Mouse (Mus musculus) MEL (cell line): ENCODE measurements around the gene Mon1b. TPM values are rescaled to one million over a fixed set of nuclear protein-coding genes. Genes with fewer than 3 reads are reported as not detected.

Source experiments
- DNase-seq: peaks from one replicate; pipeline ENCODE4 v3.0.0; 2011; ENCODE audit warnings: low read depth, low spot score
- H3K27ac ChIP-seq: 2 replicates; pipeline ENCODE4 v1.5.1; 2012; ENCODE audit warnings: low read depth, mild to moderate bottlenecking, control low read depth, low read length, moderate library complexity; ENCODE audit not compliant: control insufficient read depth
- H3K27me3 ChIP-seq, 2 experiments: fragments of 150-350 bp in 1 of 2; sonication (generic) in 1 of 2; 2 replicates each; pipeline ENCODE4 v1.6.1; 2012; ENCODE audit warnings: low read length in 2 of 2, mild to moderate bottlenecking in 2 of 2, improper control_type of control experiment in 1 of 2, moderate library complexity in 1 of 2; ENCODE audit not compliant: insufficient read depth in 2 of 2, control insufficient read depth in 1 of 2
- H3K36me3 ChIP-seq, 2 experiments: 2 replicates each; pipeline ENCODE4 v1.6.1; 2012 to 2014; ENCODE audit warnings: low read length in 2 of 2, improper control_type of control experiment in 1 of 2, inconsistent platforms in 1 of 2, mild to moderate bottlenecking in 1 of 2; ENCODE audit not compliant: insufficient read depth in 2 of 2, control insufficient read depth in 1 of 2
- H3K4me1 ChIP-seq, 2 experiments: fragments of 150-350 bp in 1 of 2; sonication (generic) in 1 of 2; 2 replicates each; pipeline ENCODE4 v1.6.1; 2012; ENCODE audit warnings: low read length in 2 of 2, improper control_type of control experiment in 1 of 2, mild to moderate bottlenecking in 1 of 2; ENCODE audit not compliant: insufficient read depth in 2 of 2, control insufficient read depth in 1 of 2
- H3K4me3 ChIP-seq, 2 experiments: fragments of 150-350 bp in 1 of 2; sonication (generic) in 1 of 2; 2 replicates each; pipeline ENCODE4 v1.5.1; 2012; ENCODE audit warnings: low read depth in 2 of 2, low read length in 2 of 2, mild to moderate bottlenecking in 2 of 2, moderate library complexity in 2 of 2, control low read depth in 1 of 2, improper control_type of control experiment in 1 of 2; ENCODE audit not compliant: control insufficient read depth in 1 of 2, insufficient read depth in 1 of 2
- H3K79me2 ChIP-seq: 2 replicates; pipeline ENCODE4 v1.6.1; 2012; ENCODE audit warnings: mild to moderate bottlenecking, low read length, moderate library complexity; ENCODE audit not compliant: control insufficient read depth, poor library complexity, insufficient read depth
- H3K9ac ChIP-seq: 2 replicates; pipeline ENCODE4 v1.6.1; 2012; ENCODE audit warnings: low read depth, mild to moderate bottlenecking, control low read depth, low read length, moderate library complexity; ENCODE audit not compliant: control insufficient read depth, poor library complexity, severe bottlenecking
- H3K9me3 ChIP-seq: fragments of 150-350 bp; sonication (generic); replicated peaks from 2 replicates; pipeline ENCODE4 v1.6.1; 2012; ENCODE audit warnings: mild to moderate bottlenecking, low read length, improper control_type of control experiment, moderate library complexity; ENCODE audit not compliant: insufficient read depth
- BHLHE40 ChIP-seq: IDR thresholded peaks from 2 replicates; pipeline ENCODE4 v1.6.1; 2012; ENCODE audit warnings: low read depth, mild to moderate bottlenecking, inconsistent platforms, low read length, improper control_type of control experiment, borderline replicate concordance
- CHD2 ChIP-seq: IDR thresholded peaks from 2 replicates; pipeline ENCODE4 v1.6.1; 2011; ENCODE audit warnings: low read length, improper control_type of control experiment
- E2F4 ChIP-seq: IDR thresholded peaks from 2 replicates; pipeline ENCODE4 v1.6.1; 2011; ENCODE audit warnings: low read depth, low read length, improper control_type of control experiment, borderline replicate concordance
- ELF1 ChIP-seq: IDR thresholded peaks from 2 replicates; pipeline ENCODE4 v1.6.1; 2014; ENCODE audit warnings: low read depth, mild to moderate bottlenecking, inconsistent platforms, low read length, improper control_type of control experiment, moderate library complexity
- ETS1 ChIP-seq: IDR thresholded peaks from 2 replicates; pipeline ENCODE4 v1.6.1; 2012; ENCODE audit warnings: low read depth, mild to moderate bottlenecking, inconsistent platforms, low read length, improper control_type of control experiment, moderate library complexity
- KAT2A ChIP-seq: conservative IDR thresholded peaks from 2 replicates; pipeline ENCODE4 v1.6.1; 2012; ENCODE audit warnings: low read depth, low read length, improper control_type of control experiment, inconsistent platforms
- MAZ ChIP-seq: IDR thresholded peaks from 2 replicates; pipeline ENCODE4 v1.6.1; 2012; ENCODE audit warnings: low read depth, mild to moderate bottlenecking, inconsistent platforms, low read length, improper control_type of control experiment
- MEF2A ChIP-seq: IDR thresholded peaks from 2 replicates; pipeline ENCODE4 v1.6.1; 2014; ENCODE audit warnings: low read depth, mild to moderate bottlenecking, inconsistent platforms, low read length, improper control_type of control experiment; ENCODE audit not compliant: poor library complexity, insufficient replicate concordance, severe bottlenecking; ENCODE audit errors: extremely low read depth
- MXI1 ChIP-seq: IDR thresholded peaks from 2 replicates; pipeline ENCODE4 v1.6.1; 2011; ENCODE audit warnings: mild to moderate bottlenecking, low read depth, low read length, improper control_type of control experiment
- MYB ChIP-seq: IDR thresholded peaks from 2 replicates; pipeline ENCODE4 v1.6.1; 2011; ENCODE audit warnings: mild to moderate bottlenecking, low read depth, low read length, improper control_type of control experiment
- NRF1 ChIP-seq: IDR thresholded peaks from 2 replicates; pipeline ENCODE4 v1.6.1; 2014; ENCODE audit warnings: low read depth, mild to moderate bottlenecking, inconsistent platforms, low read length, improper control_type of control experiment, moderate library complexity; ENCODE audit not compliant: poor library complexity, insufficient read depth, severe bottlenecking
- SIN3A ChIP-seq: IDR thresholded peaks from 2 replicates; pipeline ENCODE4 v1.6.1; 2012; ENCODE audit warnings: low read length, improper control_type of control experiment, inconsistent platforms
- SMC3 ChIP-seq: IDR thresholded peaks from 2 replicates; pipeline ENCODE4 v1.6.1; 2011; ENCODE audit warnings: low read depth, low read length, improper control_type of control experiment
- TAL1 ChIP-seq: IDR thresholded peaks from 2 replicates; pipeline ENCODE4 v1.6.1; 2012; ENCODE audit warnings: mild to moderate bottlenecking, inconsistent platforms, low read length, moderate library complexity, mixed read lengths
- TCF12 ChIP-seq: IDR thresholded peaks from 2 replicates; pipeline ENCODE4 v1.6.1; 2014; ENCODE audit warnings: low read depth, mild to moderate bottlenecking, inconsistent platforms, low read length, improper control_type of control experiment, moderate library complexity
- UBTF ChIP-seq: IDR thresholded peaks from 2 replicates; pipeline ENCODE4 v1.6.1; 2012; ENCODE audit warnings: low read depth, mild to moderate bottlenecking, inconsistent platforms, low read length, improper control_type of control experiment, moderate library complexity, borderline replicate concordance; ENCODE audit not compliant: insufficient read depth
- USF1 ChIP-seq: IDR thresholded peaks from 2 replicates; pipeline ENCODE4 v1.6.1; 2014; ENCODE audit warnings: low read depth, mild to moderate bottlenecking, inconsistent platforms, low read length, improper control_type of control experiment, moderate library complexity
- ZC3H11A ChIP-seq: IDR thresholded peaks from 2 replicates; pipeline ENCODE4 v1.6.1; 2012; ENCODE audit warnings: low read depth, mild to moderate bottlenecking, inconsistent platforms, low read length, improper control_type of control experiment
- ZNF384 ChIP-seq: IDR thresholded peaks from 2 replicates; pipeline ENCODE4 v1.6.1; 2012; ENCODE audit warnings: low read depth, mild to moderate bottlenecking, inconsistent platforms, low read length, improper control_type of control experiment
- polyA plus RNA-seq, 2 experiments: library from polyadenylated mRNA; stranded (reverse) in 1 of 2; unstranded in 1 of 2; fragments of >175 nt in 1 of 2; fragments of >200 nt in 1 of 2; gene quantifications; 2 replicates each; pipeline versions ENCODE4 v1.2.1 to v1.2.4; 2012; ENCODE audit warnings: low replicate concordance in 2 of 2, low read depth in 1 of 2; ENCODE audit not compliant: insufficient read length in 2 of 2, insufficient read depth in 1 of 2, missing spikeins in 1 of 2
- total RNA-seq: library from RNA; depleted of rRNA; stranded (reverse); fragments of 300-350 nt; gene quantifications from 2 replicates; pipeline ENCODE4 v1.2.3, GENCODE M21; 2012

The Mon1b gene
- total and polyA plus RNA-seq, 3 experiments: 8.8 to 15.6 TPM; not detected in 1

GRCm38 (mm10) chr8:113672599-113673255 lies 37.3 kb downstream of the Mon1b start:
- H3K4me1 ChIP-seq: no peaks in the 10 kb centered on the region
- no peaks in the 10 kb centered on the region for H3K79me2 ChIP-seq
- no peak for DNase-seq
- H3K9me3 ChIP-seq: no peaks in the 10 kb centered on the region
- TF ChIP-seq USF1 (no peak), UBTF (no peak), MAZ (no peak), ELF1 (no peak), BHLHE40 (no peak), ZC3H11A (no peak), ETS1 (no peak), E2F4 (no peak), MXI1 (no peak), TAL1 (no peak), SIN3A (no peak), ZNF384 (no peak)
- no peak overlapping the region for H3K27ac ChIP-seq
- no peaks in the 10 kb centered on the region for H3K36me3 ChIP-seq
- H3K9ac ChIP-seq: no peak overlapping the region
- H3K27me3 ChIP-seq: no peaks in the 10 kb centered on the region
- no peak overlapping the region for H3K4me3 ChIP-seq

- no peaks in the 10 kb centered on the region for H3K9me3 ChIP-seq
- H3K4me1 ChIP-seq: no peaks in the 10 kb centered on the region
- H3K27ac ChIP-seq: no peak overlapping the region
- no peak overlapping the region for H3K9ac ChIP-seq
- H3K4me3 ChIP-seq: no peak overlapping the region
- DNase-seq: no peak
- H3K79me2 ChIP-seq: no peaks in the 10 kb centered on the region
- no peaks in the 10 kb centered on the region for H3K27me3 ChIP-seq
- no peak for TF ChIP-seq ELF1
- TF ChIP-seq TCF12: no peak
- no peak for TF ChIP-seq TAL1
- no peak for TF ChIP-seq MEF2A
- no peak for TF ChIP-seq NRF1
- TF ChIP-seq SMC3: no peak
- TF ChIP-seq MAZ: no peak
- no peak for TF ChIP-seq KAT2A
- no peak for TF ChIP-seq MYB
- TF ChIP-seq CHD2: no peak
- H3K36me3 ChIP-seq: no peaks in the 10 kb centered on the region
These were observed 37.9 kb downstream of the Mon1b start for GRCm38 (mm10) chr8:113673300-113673699.
